Mouse (Mus musculus): ENCODE measurements at regions not wholly inside any gene's neighbourhood (a gene's known extent, or its start where the extent isn't known, plus 50 kb on each side); places are given as distances from the start of the nearest gene placed in this dataset.

DNA sequence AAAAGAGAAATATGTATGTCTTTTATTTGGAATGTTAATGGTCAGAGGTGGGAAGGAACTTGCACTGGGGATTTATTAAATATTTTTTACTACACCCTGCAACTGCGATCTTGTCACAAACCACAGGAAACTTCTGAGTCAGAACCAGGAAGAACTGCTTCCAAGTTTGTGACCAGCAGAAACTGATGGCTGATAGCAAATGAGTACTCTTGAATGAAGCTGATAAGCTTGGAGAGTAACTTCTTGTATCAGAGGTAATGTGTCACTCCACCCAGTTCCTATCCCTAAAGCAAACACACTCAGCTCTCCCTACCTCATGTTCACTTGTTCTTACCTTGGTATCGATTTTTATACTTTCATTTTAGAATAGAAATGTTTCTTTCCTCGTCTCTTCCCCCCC, 76.0 kb upstream of the Thpo start:
- Histone ChIP-seq H3K9me3 (ENCODE audit: control insufficient read depth, low read length) (no peaks in the 10 kb centered on the region), H3K9ac (ENCODE audit: low read depth, low read length) (no peak overlapping the region), H3K36me3 (ENCODE audit: control insufficient read depth, insufficient read depth, low read length) (no peaks in the 10 kb centered on the region), H3K4me2 (ENCODE audit: low read length) (no peak overlapping the region), H3K27ac (ENCODE audit: low read depth, low read length) (no peak overlapping the region), H3K27me3 (replicated peaks; ENCODE audit: control insufficient read depth, insufficient read depth, low read length) (no peaks in the 10 kb centered on the region), H3K4me3 (ENCODE audit: low read length) (no peak overlapping the region), H3K4me1 (ENCODE audit: control insufficient read depth, insufficient read depth, low read depth, low read length) (peaks cover under 1% of the 10 kb centered on the region)
- ATAC-seq, result no peak
- 74% methylated on average over 3 of the region's 3 CpGs for WGBS

GRCm38 (mm10) chr16:20808263-20808662, 74.0 kb upstream of the Thpo start:
- H3K36me3 ChIP-seq (ENCODE audit: control insufficient read depth, insufficient read depth, low read length), result no peaks in the 10 kb centered on the region
- ATAC-seq, result no peak
- H3K27ac ChIP-seq (ENCODE audit: low read depth, low read length), result no peak overlapping the region
- no peak overlapping the region for H3K4me3 ChIP-seq (ENCODE audit: low read length)
- H3K9me3 ChIP-seq (ENCODE audit: control insufficient read depth, low read length), result no peaks in the 10 kb centered on the region
- H3K9ac ChIP-seq (ENCODE audit: low read depth, low read length), result no peak overlapping the region
- no peak overlapping the region for H3K4me2 ChIP-seq (ENCODE audit: low read length)
- WGBS, result 80% methylated on average over 2 of the region's 2 CpGs
- H3K4me1 ChIP-seq (ENCODE audit: control insufficient read depth, insufficient read depth, low read depth, low read length), result peaks cover 8% of the 10 kb centered on the region
- H3K27me3 ChIP-seq (replicated peaks; ENCODE audit: control insufficient read depth, insufficient read depth, low read length), result no peaks in the 10 kb centered on the region

DNA sequence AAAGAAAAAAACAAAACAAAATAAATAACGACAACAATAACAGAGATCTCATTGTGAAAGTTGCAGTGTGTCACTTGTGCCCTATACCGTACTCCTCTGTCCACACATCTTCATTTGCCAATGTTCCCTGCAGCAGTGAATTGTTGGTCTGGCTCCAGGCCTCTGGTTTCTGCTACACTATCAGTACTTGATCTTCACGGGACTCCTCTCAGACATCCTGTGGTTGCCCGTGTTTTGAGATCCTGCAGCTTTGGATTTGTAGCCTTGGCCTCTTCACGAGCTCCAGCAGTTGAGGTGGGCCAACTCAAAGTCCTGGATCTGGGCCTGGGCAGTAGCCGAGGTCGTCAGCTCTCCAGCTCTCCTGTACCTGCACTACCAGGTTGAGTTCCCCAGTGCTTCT, 72.4 kb upstream of the Thpo start:
- Histone ChIP-seq H3K9ac (ENCODE audit: low read depth, low read length) (no peak overlapping the region), H3K4me1 (ENCODE audit: control insufficient read depth, insufficient read depth, low read depth, low read length) (peaks cover 8% of the 10 kb centered on the region), H3K4me2 (ENCODE audit: low read length) (no peak overlapping the region), H3K4me3 (ENCODE audit: low read length) (no peak overlapping the region), H3K27me3 (replicated peaks; ENCODE audit: control insufficient read depth, insufficient read depth, low read length) (no peaks in the 10 kb centered on the region), H3K36me3 (ENCODE audit: control insufficient read depth, insufficient read depth, low read length) (no peaks in the 10 kb centered on the region), H3K27ac (ENCODE audit: low read depth, low read length) (no peak overlapping the region), H3K9me3 (ENCODE audit: control insufficient read depth, low read length) (no peaks in the 10 kb centered on the region)
- WGBS, result 88% methylated on average over 7 of the region's 7 CpGs
- no peak for ATAC-seq

- peaks cover 8% of the 10 kb centered on the region for H3K4me1 ChIP-seq (ENCODE audit: control insufficient read depth, insufficient read depth, low read depth, low read length)
- 88% methylated on average over 6 of the region's 6 CpGs for WGBS
- H3K36me3 ChIP-seq (ENCODE audit: control insufficient read depth, insufficient read depth, low read length), result no peaks in the 10 kb centered on the region
- H3K4me2 ChIP-seq (ENCODE audit: low read length), result no peak overlapping the region
- H3K4me3 ChIP-seq (ENCODE audit: low read length), result no peak overlapping the region
- no peak overlapping the region for H3K27ac ChIP-seq (ENCODE audit: low read depth, low read length)
- no peak overlapping the region for H3K9ac ChIP-seq (ENCODE audit: low read depth, low read length)
- H3K9me3 ChIP-seq (ENCODE audit: control insufficient read depth, low read length), result no peaks in the 10 kb centered on the region
- no peak for ATAC-seq
- no peaks in the 10 kb centered on the region for H3K27me3 ChIP-seq (replicated peaks; ENCODE audit: control insufficient read depth, insufficient read depth, low read length)
These were observed 71.5 kb upstream of the Thpo start for GRCm38 (mm10) chr16:20805793-20806192.

DNA sequence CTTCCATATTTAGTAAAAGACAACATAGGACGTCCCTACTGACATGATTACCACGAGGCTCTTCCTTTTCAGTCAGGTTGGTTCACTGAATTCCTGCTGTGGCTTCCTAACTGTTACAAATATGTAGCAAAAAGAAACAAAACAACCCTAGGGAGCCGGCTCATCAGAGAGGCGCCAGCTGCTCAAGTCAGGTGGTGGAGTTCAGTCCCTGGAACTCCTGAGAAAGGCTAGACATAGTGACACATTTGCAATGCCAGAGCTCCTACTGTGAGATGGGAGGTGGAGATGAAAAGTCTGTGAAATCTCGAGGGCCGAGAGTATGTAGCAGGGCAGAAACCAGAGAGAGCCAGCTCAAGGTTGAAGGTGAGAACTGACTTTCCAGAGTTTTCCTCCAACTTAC, 70.8 kb upstream of the Thpo start:
- ATAC-seq, result peak; percentile 40; the same call in 1 of the 2 replicates
- no peaks in the 10 kb centered on the region for H3K27me3 ChIP-seq (replicated peaks; ENCODE audit: control insufficient read depth, insufficient read depth, low read length)
- peaks cover 8% of the 10 kb centered on the region for H3K4me1 ChIP-seq (ENCODE audit: control insufficient read depth, insufficient read depth, low read depth, low read length)
- 6% methylated on average over 6 of the region's 6 CpGs for WGBS
- H3K36me3 ChIP-seq (ENCODE audit: control insufficient read depth, insufficient read depth, low read length), result no peaks in the 10 kb centered on the region
- no peaks in the 10 kb centered on the region for H3K9me3 ChIP-seq (ENCODE audit: control insufficient read depth, low read length)
- H3K27ac ChIP-seq (ENCODE audit: low read depth, low read length), result no peak overlapping the region; the same call in 1 of the 2 replicates
- peak overlapping the region; percentile 37; the same call in 1 of the 2 replicates for H3K4me3 ChIP-seq (ENCODE audit: low read length)
- peak overlapping the region; percentile 55; the same call in 1 of the 2 replicates for H3K9ac ChIP-seq (ENCODE audit: low read depth, low read length)
- peak overlapping the region; percentile 73 for H3K4me2 ChIP-seq (ENCODE audit: low read length)

- peak overlapping the region; percentile 73 for H3K4me2 ChIP-seq (ENCODE audit: low read length)
- peak overlapping the region; percentile 55 for H3K9ac ChIP-seq (ENCODE audit: low read depth, low read length)
- 0 out of 2 replicates have a peak overlapping the region, but pooled peaks have one; percentile 23 for H3K27ac ChIP-seq (ENCODE audit: low read depth, low read length)
- H3K27me3 ChIP-seq (replicated peaks; ENCODE audit: control insufficient read depth, insufficient read depth, low read length), result no peaks in the 10 kb centered on the region
- no peaks in the 10 kb centered on the region for H3K9me3 ChIP-seq (ENCODE audit: control insufficient read depth, low read length)
- ATAC-seq, result peak; percentile 88
- H3K4me3 ChIP-seq (ENCODE audit: low read length), result peak overlapping the region; percentile 37
- no peaks in the 10 kb centered on the region for H3K36me3 ChIP-seq (ENCODE audit: control insufficient read depth, insufficient read depth, low read length)
- peaks cover 8% of the 10 kb centered on the region for H3K4me1 ChIP-seq (ENCODE audit: control insufficient read depth, insufficient read depth, low read depth, low read length)
- WGBS, result 0% methylated on average over 8 of the region's 10 CpGs
These were observed 70.3 kb upstream of the Thpo start for GRCm38 (mm10) chr16:20804601-20805017.

GRCm38 (mm10) chr16:20803278-20803930, 69.1 kb upstream of the Thpo start:
- H3K27me3 ChIP-seq (replicated peaks; ENCODE audit: control insufficient read depth, insufficient read depth, low read length), result no peaks in the 10 kb centered on the region
- 64% methylated on average over 7 of the region's 7 CpGs for WGBS
- no peak overlapping the region for H3K4me2 ChIP-seq (ENCODE audit: low read length)
- H3K36me3 ChIP-seq (ENCODE audit: control insufficient read depth, insufficient read depth, low read length), result no peaks in the 10 kb centered on the region
- no peak overlapping the region for H3K4me3 ChIP-seq (ENCODE audit: low read length)
- no peak overlapping the region for H3K27ac ChIP-seq (ENCODE audit: low read depth, low read length)
- ATAC-seq, result no peak
- H3K9me3 ChIP-seq (ENCODE audit: control insufficient read depth, low read length), result no peaks in the 10 kb centered on the region
- no peak overlapping the region for H3K9ac ChIP-seq (ENCODE audit: low read depth, low read length)
- H3K4me1 ChIP-seq (ENCODE audit: control insufficient read depth, insufficient read depth, low read depth, low read length), result peaks cover 8% of the 10 kb centered on the region

DNA sequence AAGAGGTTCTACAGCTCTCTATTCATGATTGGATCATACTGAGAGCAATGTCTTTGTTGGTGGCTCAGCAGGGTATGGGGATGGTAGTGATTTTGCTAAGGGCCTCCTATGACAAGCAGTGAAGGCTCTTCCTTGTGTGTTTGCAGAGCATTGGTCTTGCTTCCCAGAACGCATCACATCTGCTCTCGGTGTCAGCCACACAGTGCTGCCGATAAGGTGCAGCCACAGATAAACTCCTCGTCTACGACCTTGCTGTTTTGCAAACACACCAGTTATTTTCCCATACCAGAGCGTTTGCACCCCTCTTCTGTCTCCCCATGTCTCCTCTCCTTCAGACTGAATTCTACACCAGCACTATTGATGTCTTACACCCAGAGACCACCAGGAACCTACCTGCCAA, 68.4 kb upstream of the Thpo start:
- H3K36me3 ChIP-seq (ENCODE audit: control insufficient read depth, insufficient read depth, low read length), result no peaks in the 10 kb centered on the region
- no peak overlapping the region for H3K4me2 ChIP-seq (ENCODE audit: low read length)
- WGBS, result 90% methylated on average over 6 of the region's 6 CpGs
- H3K9me3 ChIP-seq (ENCODE audit: control insufficient read depth, low read length), result no peaks in the 10 kb centered on the region
- no peaks in the 10 kb centered on the region for H3K27me3 ChIP-seq (replicated peaks; ENCODE audit: control insufficient read depth, insufficient read depth, low read length)
- no peak overlapping the region for H3K4me3 ChIP-seq (ENCODE audit: low read length)
- ATAC-seq, result no peak
- peaks cover 8% of the 10 kb centered on the region for H3K4me1 ChIP-seq (ENCODE audit: control insufficient read depth, insufficient read depth, low read depth, low read length)
- H3K27ac ChIP-seq (ENCODE audit: low read depth, low read length), result no peak overlapping the region
- no peak overlapping the region for H3K9ac ChIP-seq (ENCODE audit: low read depth, low read length)

- H3K4me2 ChIP-seq (ENCODE audit: low read length), result no peak overlapping the region
- no peaks in the 10 kb centered on the region for H3K36me3 ChIP-seq (ENCODE audit: control insufficient read depth, insufficient read depth, low read length)
- no peak for ATAC-seq
- H3K4me3 ChIP-seq (ENCODE audit: low read length), result no peak overlapping the region
- H3K9ac ChIP-seq (ENCODE audit: low read depth, low read length), result no peak overlapping the region
- no peaks in the 10 kb centered on the region for H3K9me3 ChIP-seq (ENCODE audit: control insufficient read depth, low read length)
- H3K27ac ChIP-seq (ENCODE audit: low read depth, low read length), result no peak overlapping the region
- 88% methylated on average over 3 of the region's 3 CpGs for WGBS
- H3K27me3 ChIP-seq (replicated peaks; ENCODE audit: control insufficient read depth, insufficient read depth, low read length), result no peaks in the 10 kb centered on the region
- H3K4me1 ChIP-seq (ENCODE audit: control insufficient read depth, insufficient read depth, low read depth, low read length), result peaks cover 4% of the 10 kb centered on the region
These were observed 65.7 kb upstream of the Thpo start for GRCm38 (mm10) chr16:20800038-20800437.

All from hindbrain, embryonic 16.5 days (tissue).